Mouse (Mus musculus): ENCODE measurements around the gene C2. TPM values are rescaled to one million over a fixed set of nuclear protein-coding genes. Genes with fewer than 3 reads are reported as not detected.
"Not testable (repeated sequence)": the region's sequence is repeated elsewhere in the genome, so short reads cannot be mapped to it uniquely, and the experiment has no call there.

C2 gene
- total RNA-seq, 2 experiments from 2014 or later: 2.5 to 2.9 TPM

DNA sequence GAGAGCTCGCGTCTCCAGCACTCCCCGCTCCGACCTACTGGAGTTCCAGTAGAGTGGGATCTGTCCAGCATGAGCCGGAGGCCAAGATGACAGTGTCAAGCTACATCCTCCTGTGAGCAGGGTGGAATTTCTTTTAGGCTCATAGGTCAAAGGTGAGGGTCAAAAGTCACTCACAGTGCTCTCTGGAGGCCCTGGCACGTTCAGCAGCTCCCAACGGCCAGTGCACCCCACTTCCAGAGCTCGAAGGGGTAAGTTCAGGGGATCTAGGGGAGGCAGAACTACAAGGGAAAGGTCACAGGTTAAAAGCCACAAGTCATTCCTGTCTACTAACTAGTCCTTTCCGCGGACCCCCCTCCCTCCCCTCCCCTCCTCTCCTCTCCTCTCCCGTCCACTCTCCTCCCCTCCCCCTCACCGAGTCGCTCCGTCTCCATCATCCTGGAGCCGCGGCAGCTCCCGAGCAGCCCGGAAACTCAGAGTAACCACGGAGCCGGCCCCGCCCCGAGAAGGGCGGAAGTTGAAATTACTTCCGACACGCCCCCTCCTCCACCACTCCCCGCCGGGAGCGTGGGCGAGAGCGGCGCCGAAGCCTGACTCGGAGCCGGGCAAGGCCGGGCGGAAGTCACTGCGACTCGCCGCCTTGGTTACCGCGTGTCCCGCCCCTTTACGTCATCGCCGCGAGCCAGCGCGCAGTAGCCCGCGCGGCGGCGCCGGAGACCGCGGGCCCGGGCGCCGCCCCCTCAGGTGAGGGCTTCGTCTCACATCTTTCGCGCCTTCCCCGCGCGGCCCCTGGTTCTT lies 48.1 kb downstream of the C2 start, which contains the start of the genes Skiv2l and Nelfe:
Skiv2l (minus strand) TSS at position 489 of the 795 bp plus-strand sequence.
Nelfe (plus strand) TSS at position 670 of the 795 bp plus-strand sequence.
- intact Hi-C loops (cut with DNase I): loop anchor here (2.0 to 5.0 kb wide), 3 partner anchors 13 to 132 kb away; partner anchors contain the start of genes Dxo, Lsm2 and Stk19
- peak; percentile 98 for DNase-seq (ENCODE audit: low spot score in 2 of 2)

- intact Hi-C loops (cut with DNase I): no loop called here
- DNase-seq (ENCODE audit: low spot score in 2 of 2): no peak
Measured at GRCm38 (mm10) chr17:34847615-34848014, 50.5 kb downstream of the C2 start.

DNA sequence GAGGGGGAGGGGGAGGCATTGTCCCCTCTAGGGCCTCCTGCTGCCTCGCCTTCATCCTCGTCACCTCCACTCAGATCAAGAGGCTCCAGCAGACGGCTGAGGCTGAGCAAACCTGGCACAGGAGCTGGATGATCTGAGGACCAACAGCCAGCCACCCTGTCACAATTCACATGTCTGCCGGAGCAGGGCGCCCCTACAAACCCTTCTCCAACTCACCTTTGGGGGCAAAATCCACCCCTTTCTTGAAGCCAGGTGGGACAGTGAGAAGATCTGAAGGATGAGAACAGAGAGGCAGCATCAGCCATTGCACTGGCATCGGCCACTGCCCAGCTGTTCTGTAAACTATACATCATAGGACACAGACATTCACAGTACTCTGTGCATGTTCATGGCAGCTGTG lies 50.9 kb downstream of the C2 start:
- no peak for DNase-seq (ENCODE audit: low spot score in 2 of 2)
- intact Hi-C loops (cut with DNase I): no loop called here

DNA sequence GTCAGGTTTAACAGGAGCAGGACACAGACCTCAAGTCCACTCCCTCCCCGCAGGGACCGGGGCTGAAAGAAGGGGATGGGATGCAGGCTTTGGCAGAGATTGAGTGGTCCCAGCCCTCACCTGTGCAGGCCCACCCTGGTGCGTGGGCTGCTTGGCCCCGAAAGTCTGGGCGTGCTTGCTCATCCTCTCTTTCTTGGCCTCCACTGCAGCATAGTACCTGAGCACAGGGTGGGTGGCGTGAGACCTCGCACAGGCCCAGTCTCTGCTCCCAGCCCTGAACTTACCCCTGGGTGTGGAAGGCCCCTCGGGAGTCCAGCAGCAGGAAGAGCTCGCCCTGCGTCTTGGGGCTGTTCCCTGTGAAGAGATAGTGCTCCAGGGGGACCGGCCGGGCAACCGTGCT lies 53.2 kb downstream of the C2 start:
- intact Hi-C loops (cut with DNase I): no loop called here
- no peak for DNase-seq (ENCODE audit: low spot score in 2 of 2)

GRCm38 (mm10) chr17:34840736-34841307 lies 57.2 kb downstream of the C2 start:
- DNase-seq (ENCODE audit: low spot score in 2 of 2): no peak
- intact Hi-C loops (cut with DNase I): no loop called here

DNA sequence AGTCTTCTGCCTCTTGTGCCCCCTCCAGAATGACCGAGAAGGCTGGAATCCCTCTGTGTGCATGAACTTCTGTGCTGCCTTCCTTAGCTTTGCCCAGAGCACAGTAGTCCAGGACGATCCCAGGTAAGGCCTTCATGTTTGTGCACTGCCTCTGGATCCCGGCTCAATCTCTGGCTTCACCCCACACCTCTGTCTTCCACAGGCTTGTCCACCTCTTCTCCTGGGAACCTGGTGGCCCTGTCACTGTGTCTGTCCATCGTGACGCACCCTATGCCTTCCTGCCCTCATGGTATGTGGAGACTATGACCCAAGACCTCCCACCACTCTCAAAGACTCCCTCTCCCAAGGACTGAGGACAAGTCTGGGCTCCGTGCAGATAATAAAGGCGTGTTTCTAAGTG lies 59.3 kb downstream of the C2 start:
- no peak for DNase-seq (ENCODE audit: low spot score in 2 of 2)
- intact Hi-C loops (cut with DNase I): loop anchor here (5.0 kb wide), 1 partner anchor 186 kb away; no protein-coding TSS in a partner anchor

GRCm38 (mm10) chr17:34837464-34838324 lies 60.4 kb downstream of the C2 start:
- intact Hi-C loops (cut with DNase I): loop anchor here (2.0 to 5.0 kb wide), 2 partner anchors 13 to 185 kb away; partner anchors contain the start of genes Nelfe and Skiv2l
- DNase-seq (ENCODE audit: low spot score in 2 of 2): peak in 1 of 2 experiments; percentile 14

DNA sequence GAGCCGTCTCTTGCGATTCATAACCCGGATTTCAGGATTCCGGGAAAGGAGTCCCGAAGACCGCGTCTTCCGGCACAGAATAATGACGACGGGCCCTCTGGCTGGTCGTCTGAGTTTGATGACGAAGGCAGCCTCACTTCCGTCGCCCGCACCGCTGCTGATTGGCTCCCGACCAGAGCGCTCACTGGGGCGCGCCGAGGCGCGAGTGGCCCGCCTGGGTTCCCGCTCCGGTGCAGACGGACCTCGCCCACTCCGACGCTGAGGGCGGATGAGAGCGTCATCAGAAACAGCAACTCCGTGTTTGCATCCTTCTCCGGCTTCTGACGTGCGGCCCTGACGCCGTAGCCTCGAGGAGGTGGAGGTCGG lies 61.2 kb downstream of the C2 start, which contains the start of the genes Stk19 and Dxo:
Stk19 (minus strand) TSS at position 90 of the 366 bp plus-strand sequence.
Dxo (plus strand) TSS at position 164 of the 366 bp plus-strand sequence.
- intact Hi-C loops (cut with DNase I): loop anchor here (2.0 to 5.0 kb wide), 2 partner anchors 14 to 185 kb away; partner anchors contain the start of genes Nelfe and Skiv2l
- DNase-seq (ENCODE audit: low spot score in 2 of 2): peak; percentile 98

GRCm38 (mm10) chr17:34836155-34836855 lies 61.8 kb downstream of the C2 start:
- DNase-seq (ENCODE audit: low spot score in 2 of 2): no peak
- intact Hi-C loops (cut with DNase I): loop anchor here (2.0 to 5.0 kb wide), 2 partner anchors 14 to 184 kb away; partner anchors contain the start of genes Nelfe and Skiv2l

DNA sequence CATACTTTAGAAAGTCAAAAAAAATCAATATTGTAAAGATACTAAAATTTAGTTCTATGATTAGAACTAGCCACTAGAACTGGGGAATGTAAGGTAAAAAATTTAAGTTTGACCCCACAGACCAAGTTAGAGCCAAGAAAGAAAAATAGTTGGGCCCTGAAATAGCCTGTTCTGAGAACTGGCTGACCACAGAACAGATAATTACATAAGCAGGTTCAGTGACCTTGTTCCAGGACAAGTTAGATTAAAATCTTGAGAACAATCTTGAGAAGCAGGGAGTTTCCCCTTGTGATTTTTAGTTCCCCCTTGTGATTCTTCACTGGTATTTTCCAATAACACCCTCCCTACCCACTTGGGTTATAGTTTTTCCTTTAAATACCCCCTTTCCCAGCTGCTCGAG lies 67.3 kb downstream of the C2 start:
- intact Hi-C loops (cut with DNase I); DNase-seq (ENCODE audit: low spot score in 2 of 2): not testable (repeated sequence)

- intact Hi-C loops (cut with DNase I): loop anchor here (5.0 kb wide), 1 partner anchor 83 kb away; no protein-coding TSS in a partner anchor
- no peak for DNase-seq (ENCODE audit: low spot score in 2 of 2)
Measured at GRCm38 (mm10) chr17:34814818-34815370, 83.2 kb downstream of the C2 start.

GRCm38 (mm10) chr17:34813747-34814146 lies 84.3 kb downstream of the C2 start:
- intact Hi-C loops (cut with DNase I): loop anchor here (5.0 kb wide), 1 partner anchor 81 kb away; no protein-coding TSS in a partner anchor

More at GRCm38 (mm10) chr17:34813747-34814146, 84.3 kb downstream of the C2 start:
- DNase-seq (ENCODE audit: low spot score in 2 of 2): peak; percentile 32 to 49

Small RNA genes lying within 50 kb of the gene (microRNA-seq; reads per million reads assigned to microRNA genes)
- gene Mir6970 (4.0 to 4.4 reads per million in 2 experiments), gene Mir6971 (1.7 to 4.2 reads per million in 2 experiments), gene Mir6972 (0 reads per million in 2 experiments)

Other genes with a start within 250 kb of the C2 start
- 1 to 10 TPM; 1.5 to 1.8 TPM for gene Tnxb, start 227.7 kb downstream of the C2 start, total RNA-seq (2021)
- 1 to 10 TPM; 5.2 to 8.0 TPM for gene C4b, start 154.4 kb downstream of the C2 start, total RNA-seq (2021)
- not detected for gene Cyp21a1, start 93.7 kb downstream of the C2 start, total RNA-seq (2021)
- gene Stk19, start 61.3 kb downstream of the C2 start, total RNA-seq (2021): 10 to 100 TPM; 58.2 to 59.3 TPM
- gene Dxo, start 61.2 kb downstream of the C2 start, total RNA-seq (2021): 10 to 100 TPM; 33.5 to 35.8 TPM
- gene Skiv2l, start 48.1 kb downstream of the C2 start, total RNA-seq (2021): 10 to 100 TPM; 68.5 to 73.1 TPM
- gene Nelfe, start 47.9 kb downstream of the C2 start, total RNA-seq (2021): 10 to 100 TPM; 29.1 to 30.5 TPM
- gene Cfb, start 35.7 kb downstream of the C2 start, total RNA-seq (2021): under 1 TPM in 1 of 2 experiments, not detected in 1; 0.20 TPM
- gene Zbtb12, start 18.8 kb downstream of the C2 start, total RNA-seq (2021): 1 to 10 TPM; 5.0 to 5.1 TPM
- under 1 TPM in 1 of 2 experiments, not detected in 1; 0.26 TPM for gene Gm20547, start 16.2 kb downstream of the C2 start, total RNA-seq (2021)
- gene Ehmt2, start 204 bp upstream of the C2 start, total RNA-seq (2021): 100 to 1,000 TPM; 166 to 171 TPM
- gene Slc44a4, start 16.2 kb upstream of the C2 start, total RNA-seq (2021): under 1 TPM; 0.38 to 0.40 TPM
- 10 to 100 TPM; 32.1 to 32.8 TPM for gene Neu1, start 33.0 kb upstream of the C2 start, total RNA-seq (2021)
- 1 to 10 TPM; 3.3 to 3.5 TPM for gene Hspa1b, start 61.0 kb upstream of the C2 start, total RNA-seq (2021)
- not detected for gene Gm20481, start 71.6 kb upstream of the C2 start, total RNA-seq (2021)
- 1 to 10 TPM; 5.5 to 6.7 TPM for gene Hspa1a, start 73.9 kb upstream of the C2 start, total RNA-seq (2021)
- gene Hspa1l, start 74.4 kb upstream of the C2 start, total RNA-seq (2021): under 1 TPM; 0.15 TPM
- 10 to 100 TPM; 19.9 to 25.7 TPM for gene Lsm2, start 83.6 kb upstream of the C2 start, total RNA-seq (2021)
- 10 to 100 TPM; 43.1 to 48.6 TPM for gene Vars, start 102.7 kb upstream of the C2 start, total RNA-seq (2021)
- under 1 TPM; 0.17 to 0.24 TPM for gene Vwa7, start 118.3 kb upstream of the C2 start, total RNA-seq (2021)
- under 1 TPM in 1 of 2 experiments, not detected in 1; 0.92 TPM for gene Sapcd1, start 129.8 kb upstream of the C2 start, total RNA-seq (2021)
- under 1 TPM; 0.59 to 0.75 TPM for gene Msh5, start 148.5 kb upstream of the C2 start, total RNA-seq (2021)
- gene Clic1, start 151.7 kb upstream of the C2 start, total RNA-seq (2021): 10 to 100 TPM; 10.1 to 13.8 TPM
- 10 to 100 TPM; 16.9 to 19.4 TPM for gene Ddah2, start 160.8 kb upstream of the C2 start, total RNA-seq (2021)
- not detected for gene Ly6g6c, start 167.1 kb upstream of the C2 start, total RNA-seq (2021)
- gene Mpig6b, start 167.9 kb upstream of the C2 start, total RNA-seq (2021): not detected
- gene Ly6g6e, start 178.6 kb upstream of the C2 start, total RNA-seq (2021): 1 to 10 TPM; 2.4 to 2.9 TPM
- gene Ly6g6d, start 179.8 kb upstream of the C2 start, total RNA-seq (2021): 1 to 10 TPM in 1 of 2 experiments, not detected in 1; 1.2 TPM
- gene Ly6g6f, start 187.3 kb upstream of the C2 start, total RNA-seq (2021): not detected
- 100 to 1,000 TPM; 101 to 113 TPM for gene Abhd16a, start 191.0 kb upstream of the C2 start, total RNA-seq (2021)
- gene Ly6g5c, start 210.0 kb upstream of the C2 start, total RNA-seq (2021): not detected
- under 1 TPM in 1 of 2 experiments, not detected in 1; 0.59 TPM for gene Ly6g5b, start 217.2 kb upstream of the C2 start, total RNA-seq (2021)
- gene Gpank1, start 223.2 kb upstream of the C2 start, total RNA-seq (2021): 10 to 100 TPM; 13.2 to 13.8 TPM
- 100 to 1,000 TPM; 195 to 225 TPM for gene Csnk2b, start 223.8 kb upstream of the C2 start, total RNA-seq (2021)
- 10 to 100 TPM; 24.6 TPM for gene D17H6S53E, start 228.1 kb upstream of the C2 start, total RNA-seq (2021)
- not detected for gene Apom, start 233.8 kb upstream of the C2 start, total RNA-seq (2021)
- 100 to 1,000 TPM; 285 to 306 TPM for gene Bag6, start 236.9 kb upstream of the C2 start, total RNA-seq (2021)